Mouse (Mus musculus) adipocyte (in vitro differentiated cells): ENCODE data around the gene Hfm1.

ENCODE experiments used
- DNase-seq: peaks from one replicate; pipeline ENCODE4 v3.0.0-alpha.2; 2016; ENCODE audit warnings: low spot score

The Hfm1 gene

DNA sequence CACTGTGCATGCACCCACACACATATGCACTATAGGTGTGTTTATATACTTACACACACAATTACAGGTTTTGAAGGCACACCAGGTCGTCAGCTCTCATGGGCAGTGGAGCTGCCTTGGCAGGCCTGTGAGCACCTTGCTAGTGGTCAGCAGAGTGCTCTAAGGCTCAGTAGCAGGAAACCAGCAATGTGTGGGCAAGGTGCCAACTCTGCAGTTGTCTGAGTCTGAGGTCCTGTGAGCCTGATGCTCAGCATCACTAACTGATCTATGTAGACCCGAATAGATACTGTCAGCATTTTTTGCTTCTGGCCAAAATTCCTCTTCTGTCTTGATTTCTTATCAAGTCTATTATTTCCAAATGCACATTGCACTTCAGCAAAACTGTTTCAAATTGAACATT is 82.2 kb downstream of the Hfm1 start:
- no peak for DNase-seq

DNA sequence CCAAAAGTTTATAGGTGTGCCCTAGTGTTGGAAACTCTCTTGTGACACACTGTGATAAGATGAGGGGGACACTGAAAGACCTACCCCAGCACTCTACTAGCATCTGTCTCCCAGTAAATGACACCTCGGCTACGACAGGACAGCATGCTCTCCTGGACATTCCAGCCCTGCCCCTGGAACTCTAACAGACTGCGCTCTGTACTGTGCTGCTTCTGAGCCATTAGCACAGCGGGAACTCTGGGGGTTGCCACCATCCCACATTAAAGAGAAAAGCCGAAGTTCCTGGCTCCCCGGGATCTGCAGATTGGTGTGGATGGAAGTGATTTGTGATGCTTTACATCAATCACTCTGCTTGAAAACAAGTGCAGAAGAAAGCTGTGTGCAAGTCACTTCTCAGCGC is 93.1 kb downstream of the Hfm1 start:
- no peak for DNase-seq

DNA sequence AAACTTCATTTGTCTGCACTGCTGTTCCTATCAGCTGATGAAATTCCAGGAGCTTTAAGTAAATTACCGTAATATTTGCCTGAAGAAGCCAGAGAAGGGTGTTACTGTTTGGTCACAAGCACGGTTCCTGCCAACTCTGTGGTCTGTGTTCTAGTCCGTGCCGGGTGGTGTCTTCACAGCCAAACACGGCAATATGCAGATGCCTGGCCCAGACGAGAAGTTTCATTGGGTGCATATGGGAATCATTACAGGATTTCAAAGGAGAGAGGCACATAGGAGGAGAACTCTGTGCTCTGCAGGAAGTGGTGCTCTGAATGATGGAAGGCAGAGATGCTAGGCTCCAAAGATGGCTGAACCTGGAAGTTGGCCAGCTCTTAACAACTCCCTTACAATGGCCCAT is 94.7 kb downstream of the Hfm1 start:
- DNase-seq: no peak

DNA sequence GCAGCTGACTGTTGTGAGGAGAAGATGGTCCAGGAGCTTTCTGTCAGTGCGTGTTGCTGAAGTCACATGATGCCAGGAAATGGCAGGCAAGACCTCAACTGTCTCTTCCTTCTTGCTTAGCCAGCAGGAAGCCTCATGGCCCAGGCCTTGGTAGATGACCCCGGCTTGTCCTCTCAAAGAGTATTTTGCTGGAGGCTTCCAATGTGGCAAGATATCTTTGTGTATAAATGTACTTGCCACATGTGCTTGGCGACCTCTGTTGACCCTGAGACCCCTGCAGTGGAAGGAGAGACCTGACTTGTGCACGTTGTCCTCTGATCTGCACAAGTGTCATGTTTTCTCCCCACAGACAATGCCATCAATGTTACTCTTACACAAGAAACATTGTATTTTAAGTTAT is 95.3 kb downstream of the Hfm1 start:
- no peak for DNase-seq

DNA sequence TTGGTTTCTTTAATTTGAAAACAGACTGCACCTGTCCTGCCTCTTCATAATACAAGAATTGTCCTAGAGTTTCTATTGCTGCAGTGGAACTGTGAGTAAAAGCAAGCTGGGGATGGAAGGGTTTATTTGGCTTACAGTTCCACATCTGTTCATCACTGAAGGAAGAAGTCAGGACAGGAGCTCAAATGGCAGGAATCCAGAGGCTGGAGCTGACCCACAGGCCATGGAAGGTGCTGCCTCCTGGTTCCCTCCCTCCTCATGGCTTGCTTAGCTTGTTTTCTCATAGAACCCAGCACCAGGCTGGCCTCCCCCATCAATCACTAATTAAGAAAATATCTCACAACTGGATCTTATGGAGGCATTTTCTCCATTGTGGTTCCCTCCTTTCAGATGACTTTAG is 99.4 kb downstream of the Hfm1 start:
- DNase-seq: no peak

DNA sequence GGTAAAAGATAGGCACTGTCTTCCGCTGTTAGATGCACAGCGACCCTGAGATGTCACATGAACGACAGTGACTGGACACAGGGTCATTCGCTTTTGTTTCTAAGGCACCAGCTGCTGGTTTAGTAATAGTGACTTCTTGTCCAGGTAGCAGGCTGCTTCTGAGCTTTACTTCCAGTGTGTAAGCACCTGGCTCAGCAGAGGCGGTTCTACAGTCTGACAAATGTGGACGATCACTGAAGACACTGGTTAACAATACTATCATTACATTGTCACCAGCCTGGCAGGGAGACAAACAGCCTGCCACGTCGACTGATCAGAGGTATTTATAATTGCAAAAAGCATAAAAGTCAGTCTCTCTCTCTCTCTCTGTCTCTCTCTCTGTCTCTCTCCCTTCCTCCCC is 100.1 kb downstream of the Hfm1 start:
- no peak for DNase-seq

DNA sequence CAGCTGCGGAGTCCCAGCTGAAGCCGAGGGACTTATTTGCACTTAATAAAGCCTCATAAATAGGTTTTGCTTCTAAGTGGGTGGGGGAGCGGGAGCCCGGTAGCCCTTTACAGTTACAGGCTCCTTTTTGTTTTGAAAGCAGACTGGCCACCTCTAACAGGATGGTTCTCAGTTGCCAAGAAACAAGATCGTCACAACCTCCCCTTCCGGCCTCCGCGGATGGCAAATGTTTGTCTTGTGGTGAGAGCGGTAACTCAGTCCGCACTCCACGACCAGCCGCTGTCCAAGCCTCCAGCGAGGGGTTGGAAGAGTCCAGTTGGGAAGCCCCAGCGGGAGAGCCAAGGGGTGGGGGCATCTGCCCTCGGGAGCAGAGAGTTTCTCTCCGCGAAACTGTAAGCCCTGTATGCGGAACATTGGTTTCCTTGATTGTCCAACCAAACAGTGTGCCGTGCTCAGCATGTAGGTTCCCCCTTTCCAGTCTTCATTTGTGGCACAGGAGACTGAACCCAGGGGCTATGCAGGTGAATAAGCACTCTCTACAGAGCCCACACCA is 100.7 kb downstream of the Hfm1 start:
- DNase-seq: no peak

DNA sequence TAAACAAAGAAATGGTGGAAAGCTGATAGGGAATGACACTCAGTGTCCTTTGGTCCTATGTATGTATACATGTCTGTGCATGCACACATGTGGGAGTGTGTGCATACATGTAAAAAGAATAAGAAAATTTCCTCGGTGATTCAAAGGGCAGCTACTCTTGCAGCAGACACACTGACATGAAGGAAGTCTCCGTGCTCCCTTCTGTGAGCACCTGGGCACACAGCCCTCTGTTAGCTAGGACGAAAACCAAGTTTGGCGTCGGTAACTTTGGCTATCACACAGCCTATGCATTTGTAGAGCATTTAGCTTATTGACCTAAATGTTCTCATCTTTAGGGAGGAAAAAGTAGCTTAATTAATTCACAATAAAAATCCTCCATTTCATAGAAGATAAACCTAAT is 101.4 kb downstream of the Hfm1 start:
- no peak for DNase-seq

DNA sequence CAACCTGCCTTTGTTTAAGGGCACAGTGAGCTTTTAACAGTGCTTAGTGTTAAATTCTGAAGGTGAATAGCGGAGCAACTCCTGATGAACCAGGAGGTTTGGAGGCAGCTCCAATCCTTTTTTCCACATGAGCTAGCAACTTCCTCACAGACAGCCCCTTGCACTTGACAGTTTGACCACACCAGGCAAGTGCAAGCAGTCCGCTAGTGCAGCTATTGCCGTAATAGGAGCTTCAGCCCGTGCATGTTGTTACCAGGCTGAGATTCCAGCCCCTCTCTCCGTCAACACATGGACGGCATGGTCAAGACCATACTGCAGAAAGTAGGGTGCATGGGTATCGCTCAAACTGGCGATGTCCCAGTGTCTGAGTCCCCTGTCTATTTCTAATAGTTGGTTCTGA is 106.5 kb downstream of the Hfm1 start:
- no peak for DNase-seq

DNA sequence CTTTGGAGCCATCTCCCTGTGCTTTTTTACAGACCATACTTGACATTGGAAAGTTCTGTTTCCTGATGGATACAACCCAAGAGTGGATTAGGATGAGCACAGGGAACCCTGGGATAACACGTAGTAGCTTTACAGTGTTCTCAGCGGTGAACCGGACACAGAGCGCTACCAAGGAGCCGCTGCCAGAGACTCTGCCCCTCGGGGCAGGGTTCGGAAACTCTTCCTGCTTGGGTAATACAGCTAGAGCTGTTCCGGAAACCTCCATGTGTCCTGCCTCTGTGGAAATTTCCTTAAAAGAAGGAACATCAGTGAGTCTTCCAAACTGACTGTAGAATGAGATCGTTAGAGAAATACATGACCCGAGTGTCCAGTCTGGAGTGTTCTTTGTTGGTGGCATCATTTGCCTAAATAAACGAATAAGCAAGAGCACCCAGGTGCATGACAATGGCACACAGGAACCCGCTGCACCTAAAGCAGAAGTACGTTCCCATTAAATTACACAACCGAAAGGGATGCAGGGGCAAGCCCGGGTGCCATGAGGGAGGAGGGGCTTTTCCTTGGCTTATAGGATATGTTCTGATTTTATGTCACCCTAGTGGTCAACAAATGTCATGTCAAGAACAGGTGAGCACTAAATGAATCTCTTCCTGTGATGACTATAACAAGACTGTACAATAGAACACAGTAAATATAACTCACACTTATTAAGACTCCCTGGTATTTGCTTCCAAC is 110.0 kb downstream of the Hfm1 start:
- no peak for DNase-seq

DNA sequence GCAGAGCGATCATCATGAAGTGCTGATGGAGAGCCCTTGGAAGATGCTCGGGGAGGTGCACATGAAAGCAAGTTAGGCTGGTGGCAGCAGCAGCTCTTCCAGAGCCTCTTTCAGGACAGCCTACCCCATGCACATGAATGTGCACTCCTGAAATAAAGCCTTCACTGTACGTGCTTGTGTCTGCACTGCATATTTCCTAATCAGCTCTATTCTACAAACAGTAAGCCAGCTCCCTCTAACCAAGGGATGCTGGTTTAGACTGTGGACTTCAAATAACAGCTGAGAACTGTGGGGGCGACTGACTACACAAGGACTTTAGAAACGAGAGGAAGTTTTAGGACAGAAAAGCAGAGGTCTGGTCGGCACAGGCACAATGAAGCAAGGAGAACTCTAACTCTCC is 111.5 kb downstream of the Hfm1 start:
- no peak for DNase-seq

DNA sequence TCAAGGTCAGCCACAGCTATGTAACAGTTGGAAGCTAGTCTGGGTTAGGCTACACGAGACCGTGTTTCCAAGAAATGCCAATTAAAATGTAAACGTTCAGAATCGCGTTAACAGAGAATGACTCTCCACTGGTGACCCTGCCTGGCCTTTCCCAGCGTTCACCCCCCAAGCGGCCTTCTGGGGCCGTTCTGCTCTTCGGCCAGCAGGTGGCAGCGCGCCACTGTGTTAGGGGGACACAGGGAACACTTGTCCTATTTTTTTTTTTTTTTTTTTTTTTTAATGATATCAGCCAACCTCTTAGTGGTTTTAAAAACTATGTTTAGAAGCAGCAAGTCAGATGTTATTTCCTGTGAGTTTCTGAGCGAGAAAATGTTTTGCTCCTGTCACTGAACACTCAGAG is 123.0 kb downstream of the Hfm1 start:
- DNase-seq: peak; percentile 74

DNA sequence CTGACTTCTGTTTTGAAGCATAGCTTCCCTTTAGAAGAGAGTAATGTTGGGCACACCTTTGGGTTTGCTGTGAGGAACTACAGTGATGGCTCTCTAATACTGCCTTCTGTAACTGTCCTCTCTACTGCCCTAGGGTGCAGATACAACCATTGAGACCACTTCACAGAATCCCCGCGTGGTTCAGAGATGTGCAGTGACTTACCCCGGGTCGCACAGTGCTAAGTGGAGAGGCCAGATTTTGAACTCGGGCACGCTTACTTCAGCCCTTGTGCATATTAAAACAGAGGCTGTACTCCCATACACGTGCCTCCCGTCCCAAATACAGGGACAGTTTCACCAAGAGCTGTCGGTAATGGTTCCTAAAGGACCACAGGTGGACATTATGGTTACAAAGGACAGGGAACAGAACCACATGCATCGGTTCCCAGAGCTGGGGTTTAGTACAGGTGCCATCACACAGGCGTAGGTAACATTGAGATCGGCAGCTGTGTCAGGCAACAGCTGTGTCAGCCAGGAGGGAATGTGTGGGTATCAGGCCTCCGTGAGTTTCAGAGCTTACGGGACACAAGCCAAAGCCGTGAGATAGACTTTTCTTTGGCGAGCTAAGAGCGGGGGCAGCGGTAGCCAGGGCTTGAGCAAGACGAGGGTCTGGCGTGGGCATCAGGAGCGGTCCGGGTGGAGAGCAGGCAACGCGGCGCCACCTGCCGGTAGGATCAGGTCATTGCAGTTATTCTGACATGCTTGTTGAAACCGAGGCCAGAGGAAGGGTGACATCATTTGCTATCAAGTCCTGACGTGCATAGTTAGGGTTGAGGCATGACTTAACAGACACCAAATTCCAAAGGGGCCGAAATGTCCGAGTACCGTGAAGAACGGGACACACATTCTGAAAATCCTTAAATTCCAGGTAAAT is 124.0 kb downstream of the Hfm1 start:
- peak; percentile 67 for DNase-seq

DNA sequence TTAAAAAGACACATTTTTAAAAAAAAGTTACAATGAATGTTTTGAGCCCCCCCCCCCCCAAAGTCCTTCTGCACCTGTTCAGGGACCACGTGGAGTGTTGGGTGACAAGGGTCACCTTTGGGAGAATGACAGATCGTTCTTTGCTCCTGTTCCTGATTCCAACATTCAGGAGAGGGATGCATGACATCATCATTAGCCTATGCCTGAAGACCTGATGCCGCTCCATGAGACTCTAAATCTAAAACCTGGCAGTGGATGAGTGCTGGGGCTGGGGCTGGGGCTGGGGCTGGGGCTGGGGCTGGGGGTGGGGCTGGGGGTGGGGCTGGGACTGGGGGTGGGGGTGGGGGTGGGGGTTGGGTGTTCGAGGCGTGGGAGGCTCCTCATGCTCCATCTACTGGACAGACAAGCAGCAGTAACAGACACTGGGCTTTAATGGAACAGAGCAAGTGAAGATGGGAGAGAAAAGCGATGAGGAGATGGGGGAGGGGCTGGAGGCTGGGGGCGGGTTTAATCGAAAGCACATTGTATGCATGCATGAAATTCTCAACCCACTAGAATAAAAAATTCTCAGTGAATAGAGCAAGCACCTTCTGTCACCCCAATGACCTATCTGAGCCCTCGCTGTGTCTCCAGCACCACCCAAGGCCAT is 124.8 kb downstream of the Hfm1 start:
- no peak for DNase-seq

DNA sequence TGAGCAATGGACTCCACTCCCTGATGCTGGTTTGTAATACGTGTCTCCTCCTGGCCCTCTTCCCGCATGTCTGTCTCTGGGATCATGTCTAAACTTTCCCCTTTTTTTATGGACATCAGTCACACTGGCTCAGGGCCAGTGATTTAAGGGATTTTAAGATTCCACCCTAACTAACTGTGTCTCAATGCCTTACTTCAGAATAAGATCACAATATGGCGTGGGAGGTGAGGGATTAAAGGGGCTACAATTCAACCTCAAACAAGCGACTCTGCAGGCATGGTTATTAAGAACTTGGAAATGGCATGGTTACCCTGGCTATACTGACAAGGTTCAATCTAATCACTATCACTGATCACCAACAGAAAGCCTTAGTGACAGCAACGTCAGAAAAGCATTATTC is 128.2 kb downstream of the Hfm1 start:
- no peak for DNase-seq

DNA sequence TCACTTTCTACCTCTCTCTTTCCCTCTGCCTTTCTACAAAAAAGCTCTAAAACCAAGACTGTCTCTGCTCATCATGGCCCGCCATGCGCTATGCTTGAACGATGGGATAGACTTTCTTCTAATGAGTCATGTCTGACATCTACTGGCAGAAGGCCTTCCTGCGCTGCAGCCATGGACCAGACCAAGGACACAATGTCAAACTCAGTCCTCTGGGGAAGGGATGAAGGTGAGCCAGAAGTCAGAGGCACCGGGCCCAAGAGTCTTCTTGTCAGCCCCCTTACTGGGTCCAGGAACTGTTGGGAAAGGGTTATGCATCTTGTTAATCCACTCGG is 134.9 kb downstream of the Hfm1 start:
- peak; percentile 31 for DNase-seq

DNA sequence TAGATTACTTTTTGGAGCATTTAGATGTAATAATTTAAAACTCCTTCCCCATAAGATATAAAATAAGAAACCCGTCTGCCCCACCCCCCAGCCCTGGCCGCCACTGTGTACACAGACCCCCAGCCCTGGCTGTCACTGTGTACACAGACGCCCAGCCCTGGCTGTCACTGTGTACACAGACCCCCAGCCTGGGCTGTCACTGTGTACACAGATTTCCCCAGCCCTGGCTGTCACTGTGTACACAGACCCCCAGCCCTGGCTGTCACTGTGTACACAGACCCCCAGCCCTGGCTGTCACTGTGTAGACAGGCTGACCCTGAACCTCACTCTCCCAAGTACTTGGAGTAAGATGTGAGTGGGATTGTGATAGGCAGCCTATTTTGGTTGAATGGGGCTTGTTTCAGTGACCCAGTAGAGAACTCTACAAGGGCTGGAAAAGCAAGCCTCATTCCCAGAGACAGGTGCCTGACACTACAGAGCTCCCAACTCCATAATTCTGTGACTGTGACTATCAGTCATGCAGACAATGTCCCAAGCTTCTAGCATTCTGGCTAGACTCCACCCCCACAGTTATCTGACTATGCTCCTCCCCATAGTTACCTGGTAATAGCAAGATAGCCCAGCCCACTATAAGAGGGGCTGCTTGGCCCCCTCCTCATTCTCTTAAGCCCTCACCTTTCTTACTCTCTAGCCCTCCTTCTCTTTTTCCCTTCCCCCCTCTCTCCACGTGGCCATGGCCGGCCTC is 135.5 kb downstream of the Hfm1 start:
- DNase-seq: no peak
